Mouse (Mus musculus): Measurements from ENCODE around the gene Kcnk6. TPM values are rescaled to one million over a fixed set of nuclear protein-coding genes. Genes with fewer than 3 reads are reported as not detected.

The Kcnk6 gene
- not detected for polyA plus RNA-seq (2021)

DNA sequence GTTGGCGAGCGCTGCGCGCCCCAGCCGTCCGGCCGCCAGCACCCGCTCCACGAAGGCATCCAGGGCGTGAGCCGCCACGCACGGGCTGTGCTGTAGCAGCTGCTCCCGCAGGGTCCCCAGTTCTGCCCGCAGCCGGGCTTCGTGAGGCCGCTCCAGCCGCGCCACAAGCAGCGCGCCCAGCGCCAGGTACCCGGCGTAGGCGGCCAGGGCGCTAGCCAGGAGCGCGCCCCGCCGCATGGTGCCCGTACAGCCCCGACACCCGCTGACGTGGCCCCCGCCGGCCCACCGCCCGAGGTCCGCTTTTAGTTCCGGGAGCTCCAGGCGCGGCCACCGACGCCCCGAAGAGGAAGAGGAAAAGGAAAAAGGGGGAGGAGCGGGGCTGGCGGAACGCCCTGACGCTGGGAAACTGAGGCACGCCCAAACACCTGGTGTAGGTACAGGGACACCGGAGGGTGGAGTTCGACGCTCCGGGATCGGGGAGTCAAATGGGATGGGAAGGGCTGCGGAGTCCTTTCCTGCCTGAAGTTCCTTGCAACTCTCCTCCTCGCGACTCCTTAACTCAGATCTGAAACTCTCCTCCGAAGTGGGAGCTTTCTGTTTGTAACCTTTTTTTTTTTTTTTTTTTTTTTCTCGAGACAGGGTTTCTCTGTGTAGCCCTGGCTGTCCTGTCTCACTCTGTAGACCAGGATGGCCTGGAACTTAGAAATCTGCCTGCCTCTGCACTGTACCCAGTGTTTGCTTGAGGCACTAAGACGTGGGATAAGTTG lies at the start of gene Kcnk6:
TSS of gene Kcnk6 (minus strand) at position 269 of the 767 bp plus-strand sequence.
- no peak for DNase-seq (ENCODE audit: low read depth, low spot score)

DNA sequence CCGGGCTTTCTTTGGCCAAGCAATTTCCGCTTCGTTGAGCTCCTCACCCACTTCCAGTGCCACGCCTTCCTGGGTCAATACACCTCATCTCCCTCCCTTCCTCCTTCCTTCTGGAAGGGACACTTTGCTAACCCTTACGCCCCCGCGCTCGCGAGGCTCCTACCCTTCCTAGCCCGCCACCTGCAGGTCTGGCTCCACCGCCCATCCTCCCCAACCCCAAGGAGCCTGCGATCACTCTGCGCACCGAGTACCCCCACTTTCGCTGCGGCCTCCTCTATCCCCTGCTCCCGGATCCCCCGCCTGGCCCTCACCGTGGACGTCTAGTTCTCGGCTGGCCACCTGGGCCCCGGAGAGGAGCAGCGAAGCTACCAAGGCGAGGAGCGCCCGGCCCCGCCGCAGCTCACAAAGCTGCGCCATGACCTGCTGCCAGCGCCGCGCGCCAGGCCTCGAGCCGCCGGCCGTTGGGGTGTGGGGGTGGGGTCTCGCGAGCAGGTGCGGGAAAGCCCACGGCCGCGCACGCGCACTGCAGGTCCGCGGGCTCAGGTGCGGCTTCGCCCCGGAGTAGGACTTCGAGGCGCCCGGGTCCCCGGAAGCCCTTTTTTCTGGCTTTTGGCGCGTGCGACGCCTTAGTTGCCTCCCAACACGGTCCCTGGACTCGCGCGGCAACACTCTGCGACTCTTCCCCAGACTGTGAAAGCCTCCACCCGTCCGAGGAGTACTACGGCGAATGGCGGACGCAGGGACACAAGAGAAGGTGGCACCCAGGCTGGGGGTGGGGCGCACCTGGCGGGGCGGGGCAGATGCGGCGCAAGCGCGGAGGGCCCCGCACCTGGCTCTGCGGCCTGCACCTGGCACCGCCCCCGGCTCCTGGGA lies 49.1 kb upstream of the Kcnk6 start, which contains the start of gene Spint2:
TSS of gene Spint2 (minus strand) at position 712 of the 873 bp plus-strand sequence.
- DNase-seq (ENCODE audit: low read depth, low spot score) = no peak
- ChIA-PET CTCF (interaction anchor here (1.0 to 3.6 kb wide), 3 partner anchors 8 to 34 kb away, joined by 3 to 29 read pairs (median 4); partner anchors contain the start of gene 2200002D01Rik), POLR2A (interaction anchor here (0.7 to 4.3 kb wide), 4 partner anchors 8 to 38 kb away, joined by 4 to 49 read pairs (median 5); partner anchors contain the start of gene 2200002D01Rik)
- in situ Hi-C loops (cut with MboI; ENCODE audit: low pct_unique_long_range_greater_than_20kb) = loop anchor here (5.0 kb wide), 1 partner anchor 34 kb away; the partner anchor contains the start of gene 2200002D01Rik
- H3K27me3 ChIP-seq = no peaks in the 10 kb centered on the region
- ATAC-seq = peak; percentile 57
- TF ChIP-seq CTCF (IDR thresholded peaks at IDR 0.05) = no peak

More for the DNA sequence above, at the start of gene Kcnk6:
- in situ Hi-C loops (cut with MboI; ENCODE audit: low pct_unique_long_range_greater_than_20kb) = loop anchor here (5.0 kb wide), 1 partner anchor 95 kb away; no protein-coding TSS in a partner anchor
- ChIA-PET CTCF (no interaction called here), POLR2A (no interaction called here)
- no peak for TF ChIP-seq CTCF (IDR thresholded peaks at IDR 0.05)
- H3K27me3 ChIP-seq = peaks cover 33% of the 10 kb centered on the region
- ATAC-seq = no peak

DNA sequence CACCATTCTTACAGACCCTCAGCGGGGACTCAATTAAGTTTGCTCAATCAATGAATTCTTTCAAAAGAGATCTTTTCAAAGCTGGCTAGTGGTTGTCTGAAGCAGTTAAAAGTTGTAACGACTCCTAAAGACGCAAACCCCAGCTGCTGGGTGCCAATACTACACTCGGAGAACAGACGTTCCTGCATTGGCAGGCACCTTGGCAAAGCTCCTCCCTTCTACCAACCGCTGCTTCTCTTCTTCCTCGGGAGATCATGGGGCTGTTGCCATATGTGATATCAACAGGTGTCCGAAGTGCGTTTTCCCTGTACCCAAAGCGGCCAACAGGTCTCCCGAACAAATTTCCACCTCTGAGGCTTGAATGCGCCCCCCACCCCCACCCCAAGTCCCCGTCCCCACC lies 48.5 kb upstream of the Kcnk6 start:
- ChIA-PET POLR2A (interaction anchor here (1.0 to 4.3 kb wide), 4 partner anchors 8 to 37 kb away, joined by 5 to 49 read pairs (median 7); partner anchors contain the start of genes 2200002D01Rik and Ppp1r14a), CTCF (interaction anchor here (1.0 to 3.6 kb wide), 2 partner anchors 23 to 33 kb away, joined by 3 to 29 read pairs; partner anchors contain the start of gene 2200002D01Rik)
- in situ Hi-C loops (cut with MboI; ENCODE audit: low pct_unique_long_range_greater_than_20kb) = loop anchor here (5.0 kb wide), 1 partner anchor 34 kb away; the partner anchor contains the start of gene 2200002D01Rik
- no peaks in the 10 kb centered on the region for H3K27me3 ChIP-seq
- ATAC-seq = no peak
- no peak for DNase-seq (ENCODE audit: low read depth, low spot score)
- TF ChIP-seq CTCF (IDR thresholded peaks at IDR 0.05) = no peak

DNA sequence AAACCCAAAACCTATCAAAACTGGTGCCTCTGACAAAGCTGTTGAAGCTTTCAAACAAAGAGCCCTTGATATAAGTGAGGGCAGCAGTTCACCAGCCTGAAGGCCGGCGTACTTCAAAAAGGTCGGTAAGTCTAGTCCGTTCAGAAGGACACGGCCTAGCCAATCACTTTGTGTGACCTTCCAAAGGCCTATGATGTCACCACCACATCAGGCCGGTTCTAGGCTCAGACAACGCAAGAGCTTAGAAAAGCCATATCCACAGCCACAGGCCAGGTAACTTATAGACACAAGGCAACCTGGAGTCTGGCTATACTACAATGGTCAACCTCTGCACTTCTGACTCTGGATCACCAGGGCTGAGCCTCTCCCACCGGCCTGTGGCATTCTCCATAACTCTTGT lies 47.6 kb upstream of the Kcnk6 start:
- in situ Hi-C loops (cut with MboI; ENCODE audit: low pct_unique_long_range_greater_than_20kb) = loop anchor here (5.0 kb wide), 1 partner anchor 33 kb away; the partner anchor contains the start of gene 2200002D01Rik

DNA sequence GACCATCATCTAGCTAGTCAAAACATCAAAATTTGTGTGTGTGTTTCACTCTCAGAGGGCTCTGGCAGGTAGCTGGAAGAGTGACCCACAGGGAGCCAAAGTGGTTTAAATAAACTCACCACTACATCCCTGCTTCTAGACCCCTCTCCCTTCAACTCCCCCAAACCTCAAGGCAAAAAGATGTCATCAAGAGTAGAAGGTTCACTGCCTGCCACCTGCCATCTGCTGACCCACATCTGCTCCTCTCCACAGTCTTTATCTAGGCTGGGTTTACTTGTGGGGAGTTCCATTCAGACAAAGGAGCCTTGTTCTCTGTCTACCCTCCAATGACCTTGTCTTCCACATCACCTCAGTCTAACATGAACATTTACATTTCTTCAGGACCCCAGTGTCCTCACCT lies 46.9 kb upstream of the Kcnk6 start:
- in situ Hi-C loops (cut with MboI; ENCODE audit: low pct_unique_long_range_greater_than_20kb) = no loop called here
- TF ChIP-seq CTCF (IDR thresholded peaks at IDR 0.05) = no peak
- CTCF ChIA-PET = interaction anchor here (1.3 to 3.6 kb wide), 2 partner anchors 31 to 35 kb away, joined by 4 to 29 read pairs; partner anchors contain the start of gene 2200002D01Rik

More for the DNA sequence above, 47.6 kb upstream of the Kcnk6 start:
- DNase-seq (ENCODE audit: low read depth, low spot score) (no peak), ATAC-seq (no peak)
- ChIA-PET CTCF (interaction anchor here (1.3 to 3.6 kb wide), 2 partner anchors 32 to 36 kb away, joined by 4 to 29 read pairs; partner anchors contain the start of gene 2200002D01Rik), POLR2A (interaction anchor here (0.7 to 4.3 kb wide), 4 partner anchors 9 to 389 kb away, joined by 3 to 49 read pairs (median 7); partner anchors contain the start of genes 2200002D01Rik and Ppp1r14a)
- TF ChIP-seq CTCF (IDR thresholded peaks at IDR 0.05) = no peak
- H3K27me3 ChIP-seq = no peaks in the 10 kb centered on the region

DNA sequence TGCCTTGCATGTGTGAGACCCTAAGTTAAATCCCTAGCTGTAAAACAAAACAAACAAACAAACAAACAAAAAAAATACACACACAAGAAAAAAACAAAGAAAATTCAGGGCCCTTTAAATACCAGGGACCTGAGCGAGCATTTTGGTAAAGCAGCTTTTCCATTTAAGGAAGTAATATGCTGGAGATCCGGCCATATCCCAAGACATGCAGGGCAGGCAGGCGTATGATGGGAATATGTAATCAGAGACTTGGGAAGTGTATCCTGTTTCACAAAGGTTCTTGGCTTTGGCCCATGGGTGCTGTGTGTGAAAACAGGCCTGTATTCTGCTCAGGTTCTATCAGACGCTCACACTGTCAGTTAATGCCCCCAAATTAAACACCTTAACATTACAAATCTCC lies 45.2 kb upstream of the Kcnk6 start:
- POLR2A ChIA-PET = interaction anchor here (0.7 to 2.5 kb wide), 4 partner anchors 10 to 120 kb away, joined by 3 to 14 read pairs (median 4); partner anchors contain the start of gene 2200002D01Rik
- in situ Hi-C loops (cut with MboI; ENCODE audit: low pct_unique_long_range_greater_than_20kb) = no loop called here

More for the DNA sequence above, 46.9 kb upstream of the Kcnk6 start:
- ATAC-seq = no peak
- H3K27me3 ChIP-seq = no peaks in the 10 kb centered on the region
- POLR2A ChIA-PET = interaction anchor here (1.5 to 4.3 kb wide), 2 partner anchors 10 to 31 kb away, joined by 9 to 49 read pairs; partner anchors contain the start of genes 2200002D01Rik and Ppp1r14a
- no peak for DNase-seq (ENCODE audit: low read depth, low spot score)

DNA sequence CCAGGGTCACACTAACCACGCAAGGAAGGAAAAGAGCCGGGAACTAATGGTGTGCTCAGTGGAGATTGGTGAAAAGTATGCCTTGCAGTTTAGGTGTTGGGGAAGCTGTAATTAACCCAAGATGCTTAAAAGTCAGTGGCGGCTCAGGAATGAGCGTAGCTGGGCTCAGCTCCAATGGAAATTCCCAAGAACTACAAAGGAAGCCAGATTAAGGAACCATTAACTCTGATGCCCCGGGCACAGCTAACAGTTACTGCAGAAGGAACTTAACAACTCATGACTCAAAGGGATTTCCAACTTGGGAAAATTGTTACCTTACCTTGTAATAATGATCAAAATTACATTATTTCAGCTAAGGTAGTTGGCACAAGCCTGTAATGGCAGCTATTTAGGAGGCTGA lies 44.4 kb upstream of the Kcnk6 start:
- CTCF ChIA-PET = interaction anchor here (1.0 to 1.7 kb wide), 7 partner anchors 11 to 150 kb away, joined by 3 to 6 read pairs (median 4); no protein-coding TSS in a partner anchor
- DNase-seq (ENCODE audit: low read depth, low spot score) = peak; percentile 84

More for the DNA sequence above, 45.2 kb upstream of the Kcnk6 start:
- no peak for ATAC-seq
- CTCF ChIA-PET = interaction anchor here (1.0 to 1.7 kb wide), 6 partner anchors 12 to 151 kb away, joined by 3 to 6 read pairs (median 4); no protein-coding TSS in a partner anchor
- no peak for TF ChIP-seq CTCF (IDR thresholded peaks at IDR 0.05)
- no peaks in the 10 kb centered on the region for H3K27me3 ChIP-seq
- no peak for DNase-seq (ENCODE audit: low read depth, low spot score)

DNA sequence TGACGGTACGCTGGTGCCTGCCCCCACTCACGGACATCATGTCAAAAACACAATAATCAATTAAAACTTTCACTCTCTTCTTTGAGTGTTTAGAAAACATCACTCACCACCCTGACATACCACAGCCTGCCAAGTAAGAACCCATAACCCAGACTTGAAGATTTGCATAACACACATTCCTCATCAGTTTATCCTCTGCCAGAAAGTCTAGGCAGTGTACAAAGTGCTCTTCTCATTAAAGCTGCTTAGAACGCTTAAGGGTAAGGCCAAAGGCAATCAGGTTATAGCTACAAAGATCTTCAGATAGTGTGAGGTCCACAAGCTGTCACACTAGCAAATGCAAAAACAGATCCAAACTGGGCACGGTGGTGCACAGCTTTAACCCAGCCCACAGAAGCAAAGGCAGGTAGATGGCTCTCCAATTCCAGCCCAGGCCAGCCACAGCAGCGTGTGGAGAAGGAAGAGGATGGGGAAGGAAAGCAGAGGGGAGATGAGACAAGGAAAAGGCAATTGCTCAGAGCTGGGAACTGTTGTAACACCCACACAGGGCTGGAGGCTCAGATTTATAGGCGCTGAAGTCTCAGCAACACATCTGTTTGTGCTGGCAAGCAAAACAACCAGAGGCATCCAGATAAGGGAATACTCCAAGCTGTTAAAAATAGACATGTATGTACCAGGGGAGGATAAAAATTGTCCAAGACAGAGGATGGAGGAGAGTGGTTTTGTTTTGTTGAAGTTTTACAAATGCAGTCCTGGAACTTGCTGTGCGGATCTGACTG lies 39.6 kb upstream of the Kcnk6 start:
- DNase-seq (ENCODE audit: low read depth, low spot score) (no peak), ATAC-seq (no peak)
- POLR2A ChIA-PET = interaction anchor here (1.2 to 2.2 kb wide), 3 partner anchors 23 to 28 kb away, joined by 3 to 8 read pairs (median 4); partner anchors contain the start of gene 2200002D01Rik
- no peaks in the 10 kb centered on the region for H3K27me3 ChIP-seq
- TF ChIP-seq CTCF (IDR thresholded peaks at IDR 0.05) = no peak
- CTCF ChIA-PET = interaction anchor here (1.1 to 3.3 kb wide), 3 partner anchors 10 to 24 kb away, joined by 3 to 18 read pairs (median 4); partner anchors contain the start of genes 2200002D01Rik and Spint2
- in situ Hi-C loops (cut with MboI; ENCODE audit: low pct_unique_long_range_greater_than_20kb) = no loop called here

More for the DNA sequence above, 44.4 kb upstream of the Kcnk6 start:
- TF ChIP-seq CTCF (IDR thresholded peaks at IDR 0.05) = no peak
- ATAC-seq = peak; percentile 87
- no peaks in the 10 kb centered on the region for H3K27me3 ChIP-seq
- in situ Hi-C loops (cut with MboI; ENCODE audit: low pct_unique_long_range_greater_than_20kb) = no loop called here
- POLR2A ChIA-PET = interaction anchor here (1.0 to 2.5 kb wide), 2 partner anchors 9 to 29 kb away, joined by 3 to 14 read pairs; partner anchors contain the start of gene 2200002D01Rik

All from Patski (cell line).